In the genomic region with DNA sequence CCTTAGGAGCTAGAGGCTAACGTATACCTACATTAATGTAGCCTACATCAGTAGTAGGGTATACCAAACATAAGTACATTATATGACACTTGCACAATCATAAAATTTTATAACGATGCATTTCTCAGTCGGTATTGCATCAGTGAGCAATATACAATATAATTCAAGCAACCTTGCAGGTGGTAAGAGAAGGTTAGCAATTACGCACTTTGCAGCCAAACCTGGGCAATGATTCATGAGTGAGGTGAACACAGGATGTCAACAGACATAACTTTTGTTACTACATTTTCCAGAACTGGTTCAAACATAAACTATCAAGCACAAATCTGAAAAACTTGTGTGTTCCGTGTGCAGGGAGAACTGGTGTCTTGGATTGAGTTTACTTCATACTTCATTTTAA, we compare ENCODE assay signal across 28 mouse cellular contexts.
DNase-seq lines count a peak whose midpoint lies in the region; ATAC-seq and TF ChIP-seq lines count a peak whose summit lies in the region.
"Had no signal": no experiment of that assay in that cellular context is flagged by ENCODE, and none has a peak within 500 bp of the region (broad histone marks: within the 10 kb centered on the region; RNA-seq: fewer than 3 reads in every experiment).

No protein-coding gene starts in this region.

- no peak overlapping the region for H3K27ac ChIP-seq in kidney, embryonic 16.5 days (ENCODE audit: low read length)
- H3K27ac ChIP-seq in midbrain, embryonic 11.5 days (ENCODE audit: low read depth, low read length), result no peak overlapping the region
- no peak overlapping the region for H3K27ac ChIP-seq in midbrain, embryonic 15.5 days
- H3K27ac ChIP-seq in intestine, postnatal 0 days (ENCODE audit: low read depth, low read length), result peak overlapping the region; percentile 30; the same call in 1 of the 2 replicates
- no peak overlapping the region for H3K27ac ChIP-seq in forebrain, embryonic 11.5 days (ENCODE audit: low read depth, low read length)
- H3K27ac ChIP-seq: embryonic facial prominence, embryonic 10.5 days; embryonic facial prominence, embryonic 13.5 days; forebrain, embryonic 13.5 days; heart, adult 2 months; heart, embryonic 10.5 days; heart, embryonic 13.5 days; hindbrain, embryonic 14.5 days had no signal

- H3K36me3 ChIP-seq in kidney, embryonic 16.5 days (ENCODE audit: insufficient read depth, low read length), result no peaks in the 10 kb centered on the region
- H3K36me3 ChIP-seq in midbrain, embryonic 11.5 days (ENCODE audit: control insufficient read depth, insufficient read depth, low read length), result no peaks in the 10 kb centered on the region
- no peaks in the 10 kb centered on the region for H3K36me3 ChIP-seq in midbrain, embryonic 15.5 days (replicated peaks)
- H3K36me3 ChIP-seq in intestine, postnatal 0 days (ENCODE audit: control insufficient read depth, insufficient read depth), result no peaks in the 10 kb centered on the region
- no peaks in the 10 kb centered on the region for H3K36me3 ChIP-seq in forebrain, embryonic 11.5 days (ENCODE audit: control insufficient read depth, insufficient read depth, low read length)
- H3K36me3 ChIP-seq: embryonic facial prominence, embryonic 10.5 days; embryonic facial prominence, embryonic 13.5 days; heart, embryonic 10.5 days; heart, embryonic 13.5 days had no signal

- H3K9ac ChIP-seq in kidney, embryonic 16.5 days (replicated peaks; ENCODE audit: low read length), result no peak overlapping the region
- no peak overlapping the region for H3K9ac ChIP-seq in midbrain, embryonic 11.5 days (ENCODE audit: low read length)
- H3K9ac ChIP-seq in midbrain, embryonic 15.5 days, result no peak overlapping the region
- no peak overlapping the region for H3K9ac ChIP-seq in intestine, postnatal 0 days (ENCODE audit: low read depth, low read length)
- no peak overlapping the region for H3K9ac ChIP-seq in forebrain, embryonic 11.5 days (ENCODE audit: low read length)
- H3K9ac ChIP-seq: embryonic facial prominence, embryonic 13.5 days; forebrain, embryonic 13.5 days; heart, embryonic 13.5 days; hindbrain, embryonic 14.5 days had no signal

- no peaks in the 10 kb centered on the region for H3K27me3 ChIP-seq in kidney, embryonic 16.5 days (ENCODE audit: insufficient read depth, low read length)
- no peaks in the 10 kb centered on the region for H3K27me3 ChIP-seq in midbrain, embryonic 11.5 days (ENCODE audit: control insufficient read depth, insufficient read depth, low read length)
- H3K27me3 ChIP-seq in midbrain, embryonic 15.5 days (replicated peaks), result no peaks in the 10 kb centered on the region
- H3K27me3 ChIP-seq in intestine, postnatal 0 days (replicated peaks; ENCODE audit: control insufficient read depth, insufficient read depth, low read length), result no peaks in the 10 kb centered on the region
- H3K27me3 ChIP-seq in forebrain, embryonic 11.5 days (ENCODE audit: control insufficient read depth, insufficient read depth, low read length), result no peaks in the 10 kb centered on the region
- H3K27me3 ChIP-seq: embryonic facial prominence, embryonic 13.5 days; forebrain, embryonic 13.5 days; heart, embryonic 13.5 days had no signal

- no peak for TF ChIP-seq CTCF in intestine, postnatal 0 days (IDR thresholded peaks at IDR 0.05; ENCODE audit: low read depth)

- peak; percentile 36 to 41 for DNase-seq in kidney, adult 8-10 months
- DNase-seq in midbrain, embryonic 11.5 days (ENCODE audit: low spot score, missing footprints), result peak; percentile 47
- DNase-seq in B cell, adult 2 months, result no peak
- no peak for DNase-seq in forebrain, embryonic 11.5 days (ENCODE audit: low spot score)
- DNase-seq: adrenal gland, adult 8-10 months; adrenal gland, postnatal 25 days; cerebellum, adult 11-12 months; cerebellum, adult 8-10 months; cerebellum, postnatal 10 days; cerebellum, postnatal 36 days; embryo, embryonic 11 days; gastrocnemius, postnatal 10 days; gastrocnemius, postnatal 36 days; heart, adult 2 months; heart, postnatal 14 days; heart, postnatal 4 days had no signal

- ATAC-seq in kidney, embryonic 16.5 days (ENCODE audit: low FRiP score, low TSS enrichment), result no peak
- ATAC-seq in midbrain, embryonic 11.5 days (ENCODE audit: low FRiP score), result no peak
- ATAC-seq in midbrain, embryonic 15.5 days (replicated peaks), result no peak
- ATAC-seq in inflammation-experienced regulatory T-cells, adult 6 months, result peak; percentile 15
- peak; percentile 68 for ATAC-seq in intestine, postnatal 0 days
- no peak for ATAC-seq in forebrain, embryonic 11.5 days (replicated peaks; ENCODE audit: low FRiP score)
- ATAC-seq: forebrain, embryonic 13.5 days; forebrain, embryonic 16.5 days had no signal

- no peak overlapping the region for H3K4me2 ChIP-seq in kidney, embryonic 16.5 days (replicated peaks; ENCODE audit: low read depth, low read length)
- H3K4me2 ChIP-seq in midbrain, embryonic 11.5 days, result no peak overlapping the region
- H3K4me2 ChIP-seq in midbrain, embryonic 15.5 days, result no peak overlapping the region
- H3K4me2 ChIP-seq in intestine, postnatal 0 days (replicated peaks; ENCODE audit: low read depth), result no peak overlapping the region
- no peak overlapping the region for H3K4me2 ChIP-seq in forebrain, embryonic 11.5 days (ENCODE audit: low read depth, low read length, severe bottlenecking)
- H3K4me2 ChIP-seq: embryonic facial prominence, embryonic 13.5 days; forebrain, embryonic 13.5 days; heart, embryonic 13.5 days; hindbrain, embryonic 14.5 days had no signal

- H3K4me3 ChIP-seq in kidney, embryonic 16.5 days (ENCODE audit: low read length), result no peak overlapping the region
- no peak overlapping the region for H3K4me3 ChIP-seq in midbrain, embryonic 11.5 days (ENCODE audit: low read depth, low read length)
- H3K4me3 ChIP-seq in midbrain, embryonic 15.5 days, result no peak overlapping the region
- H3K4me3 ChIP-seq in intestine, postnatal 0 days (ENCODE audit: low read depth, low read length), result no peak overlapping the region
- H3K4me3 ChIP-seq in forebrain, embryonic 11.5 days (ENCODE audit: low read depth, low read length), result no peak overlapping the region
- H3K4me3 ChIP-seq: embryonic facial prominence, embryonic 10.5 days; embryonic facial prominence, embryonic 13.5 days; erythroblast, embryonic 14.5 days; forebrain, embryonic 13.5 days; heart, adult 2 months; heart, embryonic 10.5 days; heart, embryonic 13.5 days had no signal

- H3K4me1 ChIP-seq in kidney, embryonic 16.5 days (ENCODE audit: insufficient read depth, low read length), result no peaks in the 10 kb centered on the region
- H3K4me1 ChIP-seq in midbrain, embryonic 11.5 days (ENCODE audit: control insufficient read depth, insufficient read depth, low read length), result no peaks in the 10 kb centered on the region
- no peaks in the 10 kb centered on the region for H3K4me1 ChIP-seq in midbrain, embryonic 15.5 days
- H3K4me1 ChIP-seq in intestine, postnatal 0 days (replicated peaks; ENCODE audit: control insufficient read depth, insufficient read depth, low read length), result no peaks in the 10 kb centered on the region; the same call in 1 of the 2 replicates
- H3K4me1 ChIP-seq in forebrain, embryonic 11.5 days (replicated peaks; ENCODE audit: control insufficient read depth, insufficient read depth, low read length), result no peaks in the 10 kb centered on the region
- H3K4me1 ChIP-seq: embryonic facial prominence, embryonic 10.5 days; embryonic facial prominence, embryonic 13.5 days; forebrain, embryonic 13.5 days; heart, embryonic 10.5 days; heart, embryonic 13.5 days had no signal

- H3K9me3 ChIP-seq in kidney, embryonic 16.5 days (ENCODE audit: low read length), result no peaks in the 10 kb centered on the region
- no peaks in the 10 kb centered on the region for H3K9me3 ChIP-seq in midbrain, embryonic 11.5 days (ENCODE audit: control insufficient read depth, low read length)
- H3K9me3 ChIP-seq in midbrain, embryonic 15.5 days, result no peaks in the 10 kb centered on the region
- H3K9me3 ChIP-seq in intestine, postnatal 0 days (ENCODE audit: control insufficient read depth), result no peaks in the 10 kb centered on the region
- no peaks in the 10 kb centered on the region for H3K9me3 ChIP-seq in forebrain, embryonic 11.5 days (ENCODE audit: control insufficient read depth, low read length)
- H3K9me3 ChIP-seq: embryonic facial prominence, embryonic 10.5 days; embryonic facial prominence, embryonic 13.5 days; forebrain, embryonic 13.5 days; heart, embryonic 10.5 days; heart, embryonic 13.5 days had no signal

- 88% methylated on average over 5 of the region's 5 CpGs for WGBS in kidney, embryonic 16.5 days
- 91% methylated on average over 5 of the region's 5 CpGs for WGBS in midbrain, embryonic 11.5 days
- 89% methylated on average over 5 of the region's 5 CpGs for WGBS in midbrain, embryonic 15.5 days
- 41% methylated on average over 5 of the region's 5 CpGs for WGBS in intestine, postnatal 0 days
- 92% methylated on average over 5 of the region's 5 CpGs for WGBS in forebrain, embryonic 11.5 days

Comparison
In these comparisons a context has a peak if more than half of its experiments do, and no peak if none do; other contexts are left out.
1. DNase-seq: peak in kidney, adult 8-10 months (2 of 2) and midbrain, embryonic 11.5 days (single experiment); none in B cell, adult 2 months (0 of 2) and forebrain, embryonic 11.5 days (single experiment).
2. ATAC-seq: peak in inflammation-experienced regulatory T-cells, adult 6 months (single experiment) and intestine, postnatal 0 days (single experiment); none in kidney, embryonic 16.5 days (single experiment), midbrain, embryonic 11.5 days (single experiment), midbrain, embryonic 15.5 days (single experiment) and forebrain, embryonic 11.5 days (single experiment).